Mouse (Mus musculus) brown adipose tissue, adult 24 weeks (tissue): ENCODE measurements around the gene Car5b. TPM values are rescaled to one million over a fixed set of nuclear protein-coding genes. Genes with fewer than 3 reads are reported as not detected.

Source experiments
- H3K27ac ChIP-seq: fragments of 200-500 bp; replicated peaks from 2 replicates; pipeline ENCODE4 v1.5.1; 2012; ENCODE audit warnings: low read depth, mild to moderate bottlenecking, low read length
- H3K4me1 ChIP-seq: fragments of 200-500 bp; 2 replicates; pipeline ENCODE4 v1.6.1; 2012; ENCODE audit warnings: low read length, mixed read lengths; ENCODE audit not compliant: control insufficient read depth, insufficient read depth, insufficient read length
- H3K4me3 ChIP-seq: fragments of 200-500 bp; 2 replicates; pipeline ENCODE4 v1.5.1; 2012; ENCODE audit warnings: low read depth, mild to moderate bottlenecking, low read length, moderate library complexity; ENCODE audit not compliant: insufficient read depth
- polyA plus RNA-seq: library from polyadenylated mRNA; stranded (reverse); fragments of >200 nt; gene quantifications from 2 replicates; pipeline ENCODE4 v1.2.4, GENCODE M21; 2012; ENCODE audit not compliant: missing spikeins, insufficient read depth, insufficient read length

The Car5b gene
- polyA plus RNA-seq, 1 experiment = 49.9 TPM

DNA sequence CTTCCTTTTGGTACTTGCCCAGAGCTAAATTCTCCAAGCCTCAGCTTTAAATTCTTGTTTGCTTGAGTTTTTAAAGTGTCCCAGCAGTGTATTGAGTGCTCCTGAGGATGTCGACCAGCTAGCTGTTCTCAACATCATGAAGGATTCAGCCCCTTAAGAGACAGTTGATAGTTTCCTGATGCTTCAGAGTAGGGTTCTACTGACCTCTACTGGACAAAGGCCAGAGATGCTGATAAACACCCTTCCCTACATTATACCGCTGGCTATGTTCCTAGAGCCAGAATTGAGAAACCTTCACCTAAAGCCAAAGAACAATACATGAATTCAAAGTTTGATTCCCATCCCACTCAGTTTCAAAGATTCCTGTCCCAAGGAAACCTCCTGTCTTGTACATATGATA is 23.0 kb downstream of the Car5b start:
- H3K27ac ChIP-seq = peak overlapping the region; percentile 43; the same call in 1 of the 2 replicates
- H3K4me3 ChIP-seq = no peak overlapping the region

DNA sequence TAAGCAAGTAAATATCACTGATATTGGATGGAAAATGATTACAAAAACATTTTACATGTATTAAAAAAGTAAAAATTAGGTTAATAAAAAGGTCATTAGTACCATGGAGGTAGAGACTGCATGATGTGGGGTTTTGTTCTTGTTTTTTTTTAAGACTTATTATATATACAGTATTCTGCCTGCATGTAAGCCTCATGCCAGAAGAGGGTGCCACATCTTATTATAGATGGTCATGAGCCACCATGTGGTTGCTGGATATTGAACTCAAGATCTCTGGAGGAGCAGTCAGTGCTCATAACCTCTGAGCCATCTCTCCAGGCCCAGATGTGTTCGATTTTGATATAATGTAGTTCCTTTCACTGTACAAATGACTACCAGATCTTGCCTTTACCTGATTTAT is 27.9 kb downstream of the Car5b start:
- H3K4me1 ChIP-seq = no peaks in the 10 kb centered on the region
- H3K27ac ChIP-seq = no peak overlapping the region
- no peak overlapping the region for H3K4me3 ChIP-seq

More for the DNA sequence above, 23.0 kb downstream of the Car5b start:
- H3K4me1 ChIP-seq = no peaks in the 10 kb centered on the region

DNA sequence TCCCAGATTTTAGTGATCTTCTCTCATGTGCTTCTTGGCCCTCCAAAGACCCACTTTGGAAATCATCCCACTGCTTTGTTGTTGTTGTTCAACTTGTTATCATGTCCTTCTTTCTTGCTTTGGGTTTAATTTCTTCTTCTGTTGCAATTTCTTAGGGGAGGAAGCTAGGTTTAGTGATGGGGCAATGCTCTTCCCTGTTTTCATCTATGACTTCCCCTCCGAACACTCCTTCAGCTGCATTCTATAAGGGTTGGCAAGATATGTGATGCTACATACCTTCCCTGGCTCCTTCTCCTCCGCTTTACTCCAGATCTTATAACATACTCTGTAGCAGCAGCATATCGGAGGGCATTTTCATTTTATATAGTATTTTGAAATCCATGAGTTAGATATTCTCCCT is 31.0 kb downstream of the Car5b start:
- H3K4me3 ChIP-seq = no peak overlapping the region

DNA sequence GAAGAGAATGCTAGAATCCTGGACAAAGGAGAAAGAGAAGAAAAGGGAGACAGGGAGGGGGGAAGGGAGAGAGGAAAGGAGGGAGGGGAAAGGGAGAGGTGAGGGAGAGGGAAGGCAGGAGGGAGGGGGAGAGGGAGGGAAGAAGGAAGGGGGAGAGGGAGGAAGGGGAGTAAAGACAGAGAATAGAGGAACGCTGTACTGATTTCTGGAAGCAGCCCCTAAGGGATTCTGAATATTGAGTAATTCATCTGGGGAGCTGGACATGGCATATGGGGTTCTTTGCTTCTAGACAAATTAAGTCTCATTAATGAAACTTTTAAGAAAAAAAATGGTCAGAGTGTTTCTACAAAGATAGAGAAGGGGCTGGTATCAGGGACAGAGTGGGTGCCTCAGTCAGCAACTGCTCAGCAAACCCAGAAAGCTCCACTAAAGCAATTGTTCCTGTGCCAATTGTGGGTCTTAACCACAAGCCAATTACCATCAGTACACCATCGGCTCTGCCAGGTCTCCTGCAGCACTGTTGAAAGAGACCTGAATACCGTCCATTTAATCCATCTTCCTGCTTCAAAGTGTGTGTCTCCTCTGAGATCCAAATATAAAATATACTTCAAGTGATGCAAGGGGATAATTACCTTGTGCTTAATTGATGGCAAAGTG is 40.0 kb downstream of the Car5b start:
- Histone ChIP-seq H3K4me1 (no peaks in the 10 kb centered on the region), H3K4me3 (no peak overlapping the region), H3K27ac (no peak overlapping the region)

More for the DNA sequence above, 31.0 kb downstream of the Car5b start:
- Histone ChIP-seq H3K27ac (no peak overlapping the region), H3K4me1 (no peaks in the 10 kb centered on the region)

DNA sequence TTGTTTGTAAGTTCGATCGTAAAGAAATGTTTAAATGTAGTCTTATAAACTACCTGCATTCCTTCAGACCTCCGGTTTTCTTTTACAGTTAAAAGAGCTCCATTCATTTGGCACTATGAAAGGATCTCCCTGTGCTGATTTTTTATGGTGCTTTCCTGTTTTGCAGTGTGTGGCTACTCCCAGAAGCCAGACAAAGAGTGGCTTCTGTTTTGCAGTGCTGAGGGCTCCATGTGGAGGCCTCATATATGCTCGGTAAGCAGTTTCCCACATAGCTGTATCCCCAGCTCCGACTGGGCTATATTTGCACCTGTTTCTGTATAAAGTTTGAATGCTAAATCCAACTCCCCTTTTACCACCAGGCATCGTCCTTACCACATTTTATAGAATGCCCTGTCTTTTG is 45.7 kb downstream of the Car5b start:
- no peak overlapping the region for H3K4me3 ChIP-seq
- H3K27ac ChIP-seq = no peak overlapping the region
- no peaks in the 10 kb centered on the region for H3K4me1 ChIP-seq

DNA sequence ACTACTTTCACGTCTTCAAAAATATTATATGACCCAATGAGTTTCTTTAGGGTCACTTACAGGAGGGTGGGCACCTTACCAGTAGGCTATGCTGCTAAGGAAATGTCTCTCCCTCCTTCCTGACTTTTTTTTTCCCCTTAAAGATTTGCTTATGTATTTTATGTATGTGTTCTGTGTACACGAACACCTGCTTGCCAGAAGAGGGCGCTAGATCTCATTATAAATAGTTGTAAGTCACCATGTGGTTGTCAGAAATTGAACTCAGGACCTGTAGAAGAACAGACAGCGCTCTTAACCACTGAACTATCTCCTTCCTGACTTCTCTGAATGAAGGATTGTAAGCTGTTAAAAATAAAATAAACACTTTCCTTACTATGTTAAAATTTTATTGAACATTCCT is 46.3 kb downstream of the Car5b start:
- no peak overlapping the region for H3K4me3 ChIP-seq
- no peak overlapping the region for H3K27ac ChIP-seq
- no peaks in the 10 kb centered on the region for H3K4me1 ChIP-seq

DNA sequence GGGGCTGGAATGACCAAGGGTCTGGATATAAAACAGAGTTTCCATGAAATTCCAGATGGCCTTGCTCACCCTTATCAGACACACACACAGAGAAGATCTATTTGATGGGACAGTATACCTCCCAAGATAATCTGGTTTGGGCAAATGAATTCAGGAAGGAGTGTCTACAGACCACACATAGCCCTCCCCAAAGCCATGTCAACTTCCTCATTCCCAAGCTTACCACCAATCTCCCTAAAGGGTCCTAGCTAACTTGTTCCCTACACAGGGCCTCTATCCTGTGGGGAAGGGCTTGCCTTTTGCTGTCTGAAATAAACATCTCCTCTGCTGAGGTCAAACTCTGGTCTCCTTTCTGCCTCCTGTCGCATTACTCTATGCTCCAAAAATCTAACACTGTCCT is 46.7 kb downstream of the Car5b start:
- Histone ChIP-seq H3K4me3 (no peak overlapping the region), H3K27ac (no peak overlapping the region), H3K4me1 (no peaks in the 10 kb centered on the region)

DNA sequence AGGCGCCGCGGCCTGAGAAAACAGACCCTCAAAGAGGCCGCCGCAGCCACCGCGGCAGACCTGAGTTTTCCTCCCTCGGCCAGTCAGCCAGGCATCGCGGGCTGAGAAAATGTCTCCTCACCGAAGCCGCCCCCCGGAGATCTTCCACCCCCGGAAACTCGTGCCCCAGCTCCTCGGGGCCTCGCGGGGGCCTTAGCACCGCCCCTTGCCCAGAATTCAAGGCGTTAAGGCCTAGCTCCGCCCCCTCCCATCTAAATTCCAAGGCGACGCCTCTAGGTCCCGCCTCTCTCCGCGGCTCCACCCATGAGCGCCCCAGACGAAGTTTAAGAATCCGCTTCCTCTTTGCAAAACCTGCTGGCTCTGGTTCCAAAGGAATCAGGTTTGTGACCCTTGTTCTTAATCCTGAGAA is 69.3 kb downstream of the Car5b start, which contains the start of gene Zrsr2:
TSS of gene Zrsr2 (minus strand) at position 195 of the 409 bp plus-strand sequence.
- peaks cover 2% of the 10 kb centered on the region; the same call in 1 of the 2 replicates for H3K4me1 ChIP-seq
- H3K4me3 ChIP-seq = peak within 1 kb of the TSS; percentile 100
- peak within 1 kb of the TSS; percentile 100 for H3K27ac ChIP-seq

DNA sequence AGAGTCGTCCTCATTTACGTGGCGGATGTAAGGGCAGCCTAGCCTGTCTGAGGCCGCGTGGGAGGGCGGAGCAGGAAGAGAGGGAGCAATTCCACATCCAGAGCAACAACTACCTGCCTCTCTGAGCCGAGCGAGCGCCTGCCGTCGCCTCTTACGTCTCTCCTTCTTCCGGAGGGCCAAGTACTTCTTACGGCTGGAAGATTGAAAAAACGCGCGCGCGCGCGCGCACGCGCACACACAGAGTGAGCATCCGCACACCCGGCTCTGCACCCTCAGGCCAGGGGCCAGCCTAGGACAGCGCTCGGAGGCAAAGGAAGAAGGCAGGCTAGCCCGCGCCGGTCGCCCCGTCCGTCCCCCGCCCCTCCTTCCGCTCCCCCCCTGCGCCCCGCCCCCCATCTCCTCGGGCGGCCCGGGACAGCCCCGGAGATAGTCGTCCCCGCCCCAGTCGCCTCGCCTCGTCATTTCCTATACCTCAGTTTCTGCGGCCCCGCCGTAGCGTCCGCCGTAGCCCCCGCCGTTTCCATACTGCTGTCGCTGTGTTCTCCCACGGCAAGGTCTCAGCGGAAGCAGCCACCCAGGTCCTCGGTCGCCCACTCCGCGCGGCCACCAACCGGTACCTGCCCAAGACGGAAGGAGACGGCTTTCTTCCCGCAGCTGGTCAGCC is 69.9 kb downstream of the Car5b start:
- Histone ChIP-seq H3K27ac (peak overlapping the region; percentile 100), H3K4me1 (peaks cover 2% of the 10 kb centered on the region; the same call in 1 of the 2 replicates), H3K4me3 (peak overlapping the region; percentile 100)

DNA sequence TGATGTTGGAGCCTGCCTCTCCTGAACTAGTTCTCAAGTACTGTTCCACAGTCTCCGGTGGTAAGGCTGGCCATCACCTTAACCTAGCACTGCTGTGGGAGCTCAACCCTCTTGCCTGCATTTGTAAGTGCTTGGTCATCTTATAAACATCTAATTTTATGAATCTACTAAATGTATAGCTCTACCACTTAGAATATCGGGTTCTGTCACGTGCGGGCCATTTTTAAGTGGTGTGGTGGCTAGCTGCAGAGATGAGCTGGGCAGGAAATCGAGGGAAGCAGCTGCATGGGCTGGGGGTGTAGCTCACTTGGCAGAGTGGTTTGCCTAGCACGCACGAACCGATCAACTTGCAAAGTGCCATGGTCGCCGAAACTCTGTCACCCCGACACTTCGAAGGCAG is 70.4 kb downstream of the Car5b start:
- Histone ChIP-seq H3K27ac (peak overlapping the region; percentile 67), H3K4me3 (peak overlapping the region; percentile 100), H3K4me1 (peaks cover 2% of the 10 kb centered on the region; the same call in 1 of the 2 replicates)

DNA sequence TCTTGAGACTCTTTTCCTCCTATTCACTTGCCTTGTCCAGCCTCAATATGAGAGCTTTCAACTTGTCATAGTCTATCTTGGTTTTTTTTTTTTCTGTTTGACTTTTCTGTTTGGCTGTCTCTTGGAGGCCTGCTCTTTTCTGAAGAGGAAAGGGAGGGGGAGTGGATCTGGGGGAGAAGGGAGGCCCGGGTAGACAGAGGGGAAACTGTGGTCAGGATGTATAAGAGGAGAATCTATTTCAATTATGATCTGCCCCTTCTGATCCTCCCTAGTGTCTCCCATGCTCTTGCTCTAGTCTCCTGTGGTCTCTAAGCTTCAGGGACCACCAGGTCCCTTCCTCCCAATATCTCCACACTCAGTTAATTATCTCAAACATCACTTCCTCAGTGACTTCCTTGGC is 76.2 kb downstream of the Car5b start:
- H3K4me1 ChIP-seq = no peaks in the 10 kb centered on the region

DNA sequence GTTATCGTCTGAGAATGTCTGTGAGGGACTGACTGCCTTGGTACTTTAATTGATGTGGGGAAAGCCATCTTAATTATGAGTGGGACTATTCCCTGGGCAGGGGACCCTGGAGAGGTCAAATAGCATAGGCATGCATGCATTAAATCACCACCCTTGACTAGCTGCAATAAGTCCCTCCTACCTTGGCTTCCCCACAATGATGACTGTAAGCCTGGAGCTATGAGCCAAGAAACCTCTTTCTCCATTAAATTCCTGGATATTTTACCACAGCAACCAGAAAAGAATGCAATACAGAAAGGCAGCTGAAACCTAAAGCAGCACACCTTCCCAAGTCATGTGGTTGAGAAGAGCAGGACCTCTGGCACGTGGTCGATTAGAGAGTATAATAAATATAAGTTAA is 83.4 kb downstream of the Car5b start:
- Histone ChIP-seq H3K27ac (no peak overlapping the region), H3K4me3 (no peak overlapping the region), H3K4me1 (no peaks in the 10 kb centered on the region)

More for the DNA sequence above, 76.2 kb downstream of the Car5b start:
- Histone ChIP-seq H3K4me3 (no peak overlapping the region), H3K27ac (no peak overlapping the region)

DNA sequence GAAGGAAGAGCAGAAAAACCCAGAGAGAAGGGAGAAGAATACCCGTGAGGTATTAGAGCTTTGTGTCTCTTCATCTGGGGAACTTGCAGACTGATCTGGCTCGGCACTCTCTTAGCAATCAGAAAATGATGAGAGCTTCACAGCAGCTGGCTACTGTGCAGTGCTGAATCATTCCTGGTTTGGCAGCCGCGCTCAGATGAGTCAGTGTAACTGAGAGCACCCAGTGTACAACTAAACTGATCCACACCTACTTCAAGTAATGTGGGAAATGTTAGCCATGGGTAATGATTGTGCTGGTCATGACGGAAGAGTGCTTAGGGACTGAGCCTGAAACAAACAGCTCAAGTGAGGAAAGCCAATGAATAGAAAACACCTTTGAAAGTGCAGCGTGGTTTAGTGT is 89.2 kb downstream of the Car5b start:
- Histone ChIP-seq H3K27ac (no peak overlapping the region), H3K4me3 (no peak overlapping the region), H3K4me1 (no peaks in the 10 kb centered on the region)

DNA sequence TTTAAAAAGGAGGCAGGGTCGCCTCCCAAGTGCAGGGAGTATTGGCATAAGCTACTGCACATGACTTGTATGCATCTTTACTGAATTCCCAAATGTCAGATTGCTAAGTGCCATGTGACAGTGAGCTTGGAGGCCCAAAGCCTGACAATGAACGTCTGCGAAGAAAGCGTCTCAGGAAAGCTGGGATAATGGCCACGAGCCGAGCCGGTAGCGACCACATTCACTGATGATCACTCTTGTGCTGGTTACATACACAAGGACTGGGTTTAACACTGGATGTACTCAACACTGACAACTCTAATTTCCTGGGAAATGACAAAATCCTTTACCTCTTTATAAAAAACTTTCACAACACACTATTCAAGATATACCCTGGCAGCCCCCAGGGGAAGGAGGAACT is 93.1 kb downstream of the Car5b start:
- H3K4me1 ChIP-seq = no peaks in the 10 kb centered on the region
- H3K4me3 ChIP-seq = no peak overlapping the region
- H3K27ac ChIP-seq = no peak overlapping the region

DNA sequence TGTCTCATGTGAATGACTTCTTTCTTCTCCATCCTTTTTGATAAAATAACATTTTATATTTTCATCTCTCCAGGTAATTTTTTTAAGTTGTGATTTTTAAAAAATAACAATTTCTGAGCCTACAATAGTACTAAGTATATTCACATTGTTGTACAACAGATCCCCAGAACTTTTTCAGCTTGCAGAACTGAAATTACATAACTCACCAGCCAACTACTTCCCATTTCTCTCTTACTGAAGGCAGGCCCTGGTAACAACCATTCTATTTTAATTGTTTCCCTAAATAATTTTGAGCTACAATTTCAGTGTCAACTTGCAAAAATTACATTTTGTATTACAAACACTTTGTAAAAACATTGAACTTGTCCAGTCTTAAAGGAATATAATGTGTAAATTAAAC is 98.2 kb downstream of the Car5b start:
- H3K4me3 ChIP-seq = no peak overlapping the region
- no peaks in the 10 kb centered on the region for H3K4me1 ChIP-seq
- H3K27ac ChIP-seq = no peak overlapping the region
